7 mouse cellular contexts compared by ENCODE assay signal in genomic region chr2:180275836-180276235, GRCm38 (mm10). TPM values are rescaled to one million over a fixed set of nuclear protein-coding genes. Genes with fewer than 3 reads are reported as not detected.
DNase-seq lines count a peak whose midpoint lies in the region; ATAC-seq and TF ChIP-seq lines count a peak whose summit lies in the region.

No protein-coding gene starts in this region.

- intact Hi-C loops in left cerebral cortex, adult 2 months (cut with DNase I), result loop anchor here (1.0 to 5.0 kb wide), 3 partner anchors 71 to 303 kb away; no protein-coding TSS in a partner anchor

- peak; percentile 86 for DNase-seq in T-cell, adult 2 months (ENCODE audit: low spot score)
- peak; percentile 93 to 95 for DNase-seq in cerebellum, postnatal 10 days
- DNase-seq in frontal cortex, postnatal 36 days (ENCODE audit: low spot score in 2 of 2), result peak; percentile 75 to 80
- peak; percentile 88 for DNase-seq in hindbrain, embryonic 14.5 days (ENCODE audit: low spot score)
- peak; percentile 71 to 76 for DNase-seq in left cerebral cortex, adult 2 months (ENCODE audit: extremely low spot score in 1 of 2, low spot score in 2 of 2)
- peak; percentile 89 for DNase-seq in skeletal muscle tissue, adult 2 months (ENCODE audit: low read depth, low spot score)

- ATAC-seq in hindbrain, embryonic 14.5 days (ENCODE audit: low FRiP score), result no peak

- H3K27ac ChIP-seq in hindbrain, embryonic 14.5 days, result no peak overlapping the region
- H3K27ac ChIP-seq in left cerebral cortex, adult 2 months, result no peak overlapping the region

- H3K27me3 ChIP-seq in hindbrain, embryonic 14.5 days (ENCODE audit: control insufficient read depth, insufficient read depth, low read length), result no peaks in the 10 kb centered on the region
- H3K27me3 ChIP-seq in megakaryocyte, embryonic 14.5 days (replicated peaks), result peaks cover 14% of the 10 kb centered on the region

- peaks cover 22% of the 10 kb centered on the region for H3K4me1 ChIP-seq in hindbrain, embryonic 14.5 days (replicated peaks; ENCODE audit: control insufficient read depth, insufficient read depth, low read length)
- H3K4me1 ChIP-seq in megakaryocyte, embryonic 14.5 days, result peaks cover 73% of the 10 kb centered on the region

- H3K9ac ChIP-seq in hindbrain, embryonic 14.5 days, result no peak overlapping the region

- WGBS in hindbrain, embryonic 14.5 days, result 0% methylated on average over 8 of the region's 8 CpGs

- 0 out of 2 replicates have a peak overlapping the region, but pooled peaks have one; percentile 18 for H3K4me2 ChIP-seq in hindbrain, embryonic 14.5 days (replicated peaks)

- H3K36me3 ChIP-seq in hindbrain, embryonic 14.5 days (replicated peaks; ENCODE audit: control insufficient read depth, insufficient read depth), result 0 out of 2 replicates have a peak, but pooled peaks cover 7% of the 10 kb centered on the region
- peaks cover 2% of the 10 kb centered on the region for H3K36me3 ChIP-seq in megakaryocyte, embryonic 14.5 days (replicated peaks; ENCODE audit: low read length)

- TF ChIP-seq CTCF in left cerebral cortex, adult 2 months (IDR thresholded peaks at IDR 0.05), result peak; percentile 97

- no peak overlapping the region for H3K4me3 ChIP-seq in hindbrain, embryonic 14.5 days (replicated peaks; ENCODE audit: low read length)
- H3K4me3 ChIP-seq in left cerebral cortex, adult 2 months, result 0 out of 2 replicates have a peak overlapping the region, but pooled peaks have one; percentile 13
- peak overlapping the region; percentile 91 for H3K4me3 ChIP-seq in megakaryocyte, embryonic 14.5 days (replicated peaks)

- no peaks in the 10 kb centered on the region for H3K9me3 ChIP-seq in hindbrain, embryonic 14.5 days (ENCODE audit: control insufficient read depth, low read length)
- H3K9me3 ChIP-seq in megakaryocyte, embryonic 14.5 days, result no peaks in the 10 kb centered on the region

RNA-seq across cellular contexts. Expression of gene Cables2, which starts 2.5 kb away (rescaled TPM):
- polyA plus RNA-seq in hindbrain, embryonic 14.5 days (2014; fragmentation: Nextera tagmentation; extraction: Ambion mirVana), result 40.6 and 40.9 TPM in 2 replicates
- total RNA-seq in left cerebral cortex, adult 2 months (2021), result 10 to 100 TPM; 26.0 to 29.0 TPM
- 8.4 and 46.3 TPM in 2 replicates for polyA plus RNA-seq in megakaryocyte, embryonic 14.5 days (2012; ENCODE audit: insufficient read depth, low replicate concordance)

RNA-seq across cellular contexts. Expression of gene Rbbp8nl, which starts 13.8 kb away (rescaled TPM):
- not detected in 2 replicates for polyA plus RNA-seq in hindbrain, embryonic 14.5 days (2014; fragmentation: Nextera tagmentation; extraction: Ambion mirVana)
- total RNA-seq in left cerebral cortex, adult 2 months (2021), result not detected
- 0.96 TPM in 1 of 2 replicates, not detected in the other for polyA plus RNA-seq in megakaryocyte, embryonic 14.5 days (2012; ENCODE audit: insufficient read depth, low replicate concordance)

RNA-seq across cellular contexts. Expression of gene Rps21, which starts 18.7 kb away (rescaled TPM):
- 372 and 509 TPM in 2 replicates for polyA plus RNA-seq in hindbrain, embryonic 14.5 days (2014; fragmentation: Nextera tagmentation; extraction: Ambion mirVana)
- 100 to 1,000 TPM; 682 to 702 TPM for total RNA-seq in left cerebral cortex, adult 2 months (2021)
- polyA plus RNA-seq in megakaryocyte, embryonic 14.5 days (2012; ENCODE audit: insufficient read depth, low replicate concordance), result 99.7 and 1,213 TPM in 2 replicates

RNA-seq across cellular contexts. Expression of gene Lama5, which starts 50.2 kb away (rescaled TPM):
- polyA plus RNA-seq in hindbrain, embryonic 14.5 days (2014; fragmentation: Nextera tagmentation; extraction: Ambion mirVana), result 2.6 and 2.9 TPM in 2 replicates
- total RNA-seq in left cerebral cortex, adult 2 months (2021), result 10 to 100 TPM in 1 of 2 experiments, 1 to 10 TPM in 1; 9.5 to 11.2 TPM
- polyA plus RNA-seq in megakaryocyte, embryonic 14.5 days (2012; ENCODE audit: insufficient read depth, low replicate concordance), result 0.23 and 3.4 TPM in 2 replicates

RNA-seq across cellular contexts. Expression of gene Gata5, which starts 58.7 kb away (rescaled TPM):
- polyA plus RNA-seq in hindbrain, embryonic 14.5 days (2014; fragmentation: Nextera tagmentation; extraction: Ambion mirVana), result 0.05 TPM in 1 of 2 replicates, not detected in the other
- total RNA-seq in left cerebral cortex, adult 2 months (2021), result not detected
- not detected in 2 replicates for polyA plus RNA-seq in megakaryocyte, embryonic 14.5 days (2012; ENCODE audit: insufficient read depth, low replicate concordance)
